Mouse (Mus musculus) myocyte (in vitro differentiated cells): ENCODE results near the gene Gm3047. TPM values are rescaled to one million over a fixed set of nuclear protein-coding genes. Genes with fewer than 3 reads are reported as not detected.
"Not testable (repeated sequence)": the region's sequence is repeated elsewhere in the genome, so short reads cannot be mapped to it uniquely, and the experiment has no call there.

Experiments used
- H3K27me3 ChIP-seq: one replicate; pipeline ENCODE4 v1.6.1; 2011; ENCODE audit not compliant: control insufficient read depth, insufficient read depth, insufficient read length
- H3K36me3 ChIP-seq: one replicate; pipeline ENCODE4 v1.6.1; 2011; ENCODE audit not compliant: control insufficient read depth, insufficient read depth
- H3K4me2 ChIP-seq: one replicate; pipeline ENCODE4 v1.6.1; 2011; ENCODE audit warnings: low read depth, control low read depth
- H3K4me3 ChIP-seq: one replicate; pipeline ENCODE4 v1.5.1; 2011; ENCODE audit warnings: mild to moderate bottlenecking, control low read depth, moderate library complexity
- H3K79me2 ChIP-seq: one replicate; pipeline ENCODE4 v1.6.1; 2011; ENCODE audit not compliant: control insufficient read depth, insufficient read depth
- H3ac ChIP-seq: one replicate; pipeline ENCODE4 v1.6.1; 2011; ENCODE audit not compliant: control insufficient read depth, insufficient read length
- polyA plus RNA-seq: library from polyadenylated mRNA; unstranded; fragments of >200 nt; fragmentation: generic; extraction: Trizol; gene quantifications from one replicate; pipeline ENCODE4 v1.2.1, GENCODE M21; 2012; ENCODE audit warnings: missing spikeins

Gene Gm3047
- polyA plus RNA-seq: not detected

DNA sequence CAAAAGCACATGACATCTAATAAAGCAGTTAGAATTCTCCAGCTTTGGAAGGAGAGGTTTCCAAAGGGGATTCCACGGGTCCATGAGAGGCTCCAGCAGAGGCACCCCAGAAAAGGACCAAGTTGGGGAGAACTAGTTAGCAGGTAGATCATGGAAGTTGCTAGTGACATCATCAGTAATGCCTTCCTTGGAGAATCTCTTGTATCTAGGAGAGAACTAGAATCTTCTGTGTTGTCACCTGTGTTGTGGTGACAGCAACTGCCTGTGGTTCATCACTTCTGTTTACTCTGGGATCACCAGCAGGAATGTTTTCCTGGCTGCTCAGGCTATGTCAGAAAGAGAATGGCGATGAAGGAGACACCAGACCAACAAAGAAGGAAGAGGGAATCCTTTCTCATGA lies at the start of gene Gm3047:
TSS of gene Gm3047 (plus strand) at position 301 of the 400 bp plus-strand sequence.
- not testable (repeated sequence) for H3K79me2 ChIP-seq, H3ac ChIP-seq, H3K4me2 ChIP-seq, H3K36me3 ChIP-seq, H3K27me3 ChIP-seq, H3K4me3 ChIP-seq

Other genes with a start within 250 kb of the Gm3047 start
- gene Gm3149, start 238.1 kb upstream of the Gm3047 start, polyA plus RNA-seq: not detected
- gene 2610042L04Rik, start 220.6 kb upstream of the Gm3047 start, polyA plus RNA-seq: not detected
- gene Gm3159, start 157.9 kb upstream of the Gm3047 start, polyA plus RNA-seq: not detected
- not detected for gene Gm3164, start 140.0 kb upstream of the Gm3047 start, polyA plus RNA-seq
- not detected for gene Gm3173, start 124.4 kb upstream of the Gm3047 start, polyA plus RNA-seq
- not detected for gene Gm3182, start 73.7 kb upstream of the Gm3047 start, polyA plus RNA-seq
- not detected for gene Gm8159, start 76.9 kb downstream of the Gm3047 start, polyA plus RNA-seq
- not detected for gene Gm3239, start 108.8 kb downstream of the Gm3047 start, polyA plus RNA-seq
- gene Gm7876, start 153.8 kb downstream of the Gm3047 start, polyA plus RNA-seq: not detected
- not detected for gene Gm3252, start 171.4 kb downstream of the Gm3047 start, polyA plus RNA-seq
- gene Gm9602, start 220.9 kb downstream of the Gm3047 start, polyA plus RNA-seq: not detected